Mouse (Mus musculus) intestine, embryonic 16.5 days (tissue): ENCODE measurements around the gene Tmeff1. TPM values are rescaled to one million over a fixed set of nuclear protein-coding genes. Genes with fewer than 3 reads are reported as not detected.

Experiments used
- ATAC-seq: fragments of 200-750 bp; cut with Nextera tagmentation; 2 replicates; pipeline ENCODE4 v1.8.0; 2017; ENCODE audit warnings: moderate TSS enrichment, moderate library complexity
- H3K27ac ChIP-seq: fragments of 300-500 bp; sonication (generic); 2 replicates; pipeline ENCODE4 v1.5.1; 2014; ENCODE audit warnings: mild to moderate bottlenecking, low read length
- H3K27me3 ChIP-seq: fragments of 300-500 bp; sonication (generic); replicated peaks from 2 replicates; pipeline ENCODE4 v1.6.1; 2014; ENCODE audit warnings: low read length, control low read depth, mixed read lengths; ENCODE audit not compliant: control insufficient read depth, insufficient read depth
- H3K36me3 ChIP-seq: fragments of 300-500 bp; sonication (generic); 2 replicates; pipeline ENCODE4 v1.6.1; 2014; ENCODE audit warnings: low read length, control low read depth; ENCODE audit not compliant: control insufficient read depth, insufficient read depth
- H3K4me1 ChIP-seq: fragments of 300-500 bp; sonication (generic); 2 replicates; pipeline ENCODE4 v1.6.1; 2014; ENCODE audit warnings: low read length, control low read depth, mixed read lengths; ENCODE audit not compliant: control insufficient read depth, insufficient read depth
- H3K4me2 ChIP-seq: fragments of 300-500 bp; sonication (generic); 2 replicates; pipeline ENCODE4 v1.6.1; 2014; ENCODE audit warnings: low read depth, low read length, control low read depth
- H3K4me3 ChIP-seq: fragments of 300-500 bp; sonication (generic); 2 replicates; pipeline ENCODE4 v1.5.1; 2014; ENCODE audit warnings: mild to moderate bottlenecking, low read length
- H3K9ac ChIP-seq: fragments of 300-500 bp; sonication (generic); 2 replicates; pipeline ENCODE4 v1.6.1; 2014; ENCODE audit warnings: low read depth, low read length
- H3K9me3 ChIP-seq: fragments of 300-500 bp; sonication (generic); 2 replicates; pipeline ENCODE4 v1.6.1; 2016; ENCODE audit warnings: low read length, control low read depth; ENCODE audit not compliant: control insufficient read depth
- WGBS: fragments of 180-500 bp; shearing (Covaris S2); extraction: QIAGEN DNeasy Blood & Tissue Kit; methylation state at CpG from one replicate; pipeline ENCODE4 v1.1.7; 2014; 5-methylcytosine and 5-hydroxymethylcytosine counted together
- polyA plus RNA-seq: library from polyadenylated mRNA; unstranded; fragments of >200 nt; fragmentation: Nextera tagmentation; extraction: Ambion mirVana; gene quantifications from 2 replicates; pipeline ENCODE4 v1.2.1, GENCODE M21; 2015

Tmeff1 gene
- polyA plus RNA-seq, 1 experiment from 2014 or later, result 5.0 TPM

DNA sequence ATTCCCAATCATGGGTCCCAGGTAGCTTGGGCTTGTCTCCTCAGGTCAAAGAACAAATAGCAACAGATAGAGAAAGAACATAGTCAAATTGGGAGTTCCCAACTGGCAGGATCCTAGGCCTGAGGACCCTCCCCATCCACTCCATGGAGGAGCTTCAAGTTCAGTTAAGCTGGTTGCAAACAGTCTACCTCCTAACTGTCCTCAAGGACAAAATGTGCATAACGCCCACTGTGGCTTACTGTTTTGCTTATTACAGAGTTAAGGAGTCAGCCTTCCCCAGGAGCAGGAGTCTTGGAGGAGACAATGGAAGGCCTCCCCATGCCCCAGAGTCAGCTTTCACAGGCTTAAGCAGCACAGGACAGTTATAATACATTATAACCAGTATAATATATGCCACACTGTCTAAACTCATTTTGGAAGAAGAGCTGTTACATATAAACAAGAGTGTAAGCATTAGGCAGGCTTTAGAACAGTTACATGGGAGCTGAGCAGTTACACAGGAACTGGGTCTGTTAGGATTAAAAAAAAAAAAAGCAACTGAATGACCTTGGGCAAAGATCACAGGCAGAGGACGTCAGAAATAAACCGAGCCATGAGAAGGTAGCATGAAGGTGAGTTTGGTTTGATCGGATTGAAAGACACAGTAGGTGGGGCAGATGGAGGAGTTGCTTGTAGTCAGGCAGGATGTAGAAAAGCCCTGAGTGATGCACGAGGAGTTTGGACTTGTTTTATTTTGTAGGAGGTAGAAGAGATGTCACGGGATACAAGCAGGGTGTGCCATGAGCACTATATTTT, 41.7 kb upstream of the Tmeff1 start:
- H3K27ac ChIP-seq, result no peak overlapping the region
- H3K4me2 ChIP-seq, result no peak overlapping the region

GRCm38 (mm10) chr4:48544141-48544540, 40.8 kb upstream of the Tmeff1 start:
- H3K27me3 ChIP-seq, result no peaks in the 10 kb centered on the region
- H3K4me1 ChIP-seq, result peaks cover 20% of the 10 kb centered on the region
- no peak for ATAC-seq
- H3K36me3 ChIP-seq, result no peaks in the 10 kb centered on the region
- H3K27ac ChIP-seq, result no peak overlapping the region
- no peak overlapping the region for H3K4me2 ChIP-seq
- H3K9ac ChIP-seq, result no peak overlapping the region
- no peaks in the 10 kb centered on the region for H3K9me3 ChIP-seq
- H3K4me3 ChIP-seq, result no peak overlapping the region
- 82% methylated on average over 8 of the region's 8 CpGs for WGBS

More for the DNA sequence above, 41.7 kb upstream of the Tmeff1 start:
- Histone ChIP-seq H3K9me3 (no peaks in the 10 kb centered on the region), H3K9ac (no peak overlapping the region), H3K4me3 (no peak overlapping the region), H3K27me3 (no peaks in the 10 kb centered on the region), H3K4me1 (peaks cover 20% of the 10 kb centered on the region), H3K36me3 (no peaks in the 10 kb centered on the region)
- no peak for ATAC-seq
- WGBS, result 61% methylated on average over 6 of the region's 6 CpGs

DNA sequence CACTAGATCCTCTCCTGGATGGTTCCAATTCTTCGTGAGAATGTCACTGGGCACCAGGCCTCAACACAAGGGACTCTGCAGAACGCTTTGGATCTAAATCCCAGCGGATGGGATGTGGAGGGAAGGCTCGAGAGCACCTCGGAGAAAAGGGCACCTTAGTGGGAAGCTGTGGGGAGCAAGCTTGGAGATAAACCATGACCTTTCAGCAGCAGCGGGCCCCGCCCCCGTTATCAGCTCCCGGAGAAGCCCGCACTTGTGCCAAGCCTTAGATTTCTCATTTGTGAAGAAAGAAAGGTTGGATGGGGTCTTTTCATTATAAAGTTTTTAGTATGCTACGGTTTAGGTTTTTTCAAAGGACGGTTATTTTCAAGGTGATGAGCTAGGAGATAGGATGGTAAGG, 39.0 kb upstream of the Tmeff1 start:
- no peak overlapping the region for H3K9ac ChIP-seq
- peaks cover 14% of the 10 kb centered on the region for H3K4me1 ChIP-seq
- no peak overlapping the region for H3K4me2 ChIP-seq
- no peaks in the 10 kb centered on the region for H3K36me3 ChIP-seq
- no peak overlapping the region for H3K27ac ChIP-seq
- WGBS, result 50% methylated on average over 12 of the region's 12 CpGs
- no peak for ATAC-seq
- no peaks in the 10 kb centered on the region for H3K9me3 ChIP-seq
- H3K27me3 ChIP-seq, result no peaks in the 10 kb centered on the region
- H3K4me3 ChIP-seq, result no peak overlapping the region

- ATAC-seq, result no peak
- Histone ChIP-seq H3K27me3 (no peaks in the 10 kb centered on the region), H3K9ac (no peak overlapping the region), H3K4me2 (no peak overlapping the region), H3K27ac (no peak overlapping the region), H3K4me1 (peaks cover 10% of the 10 kb centered on the region), H3K4me3 (no peak overlapping the region), H3K36me3 (no peaks in the 10 kb centered on the region), H3K9me3 (no peaks in the 10 kb centered on the region)
- WGBS, result 72% methylated on average over 9 of the region's 9 CpGs
Measured at GRCm38 (mm10) chr4:48546568-48547496, 38.1 kb upstream of the Tmeff1 start.

GRCm38 (mm10) chr4:48548393-48549045, 36.5 kb upstream of the Tmeff1 start:
- Histone ChIP-seq H3K27me3 (no peaks in the 10 kb centered on the region), H3K27ac (no peak overlapping the region), H3K9ac (no peak overlapping the region), H3K9me3 (no peaks in the 10 kb centered on the region), H3K4me3 (no peak overlapping the region), H3K4me1 (peaks cover 4% of the 10 kb centered on the region; the same call in 1 of the 2 replicates), H3K4me2 (no peak overlapping the region), H3K36me3 (no peaks in the 10 kb centered on the region)
- WGBS, result 55% methylated on average over 6 of the region's 6 CpGs
- ATAC-seq, result no peak

DNA sequence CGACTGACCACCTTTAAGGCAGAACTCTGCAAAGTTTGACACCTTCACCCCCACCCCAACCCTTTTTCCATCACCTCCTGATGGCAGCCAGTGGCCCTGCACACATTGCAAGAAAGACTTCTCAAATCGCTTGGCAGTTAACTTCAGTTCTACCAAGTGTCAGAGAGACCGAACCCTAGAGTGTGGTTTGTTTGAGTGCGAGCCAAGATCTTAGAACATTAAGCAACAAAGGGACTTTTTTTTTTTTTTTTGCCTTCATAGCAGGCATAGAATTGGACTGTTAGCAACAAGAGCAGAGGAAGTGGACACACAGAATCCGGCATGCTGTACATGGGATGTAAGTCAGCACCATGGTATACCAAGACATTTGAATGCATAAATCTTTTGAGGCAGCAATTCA, 35.3 kb upstream of the Tmeff1 start:
- Histone ChIP-seq H3K4me3 (no peak overlapping the region), H3K36me3 (no peaks in the 10 kb centered on the region), H3K9me3 (no peaks in the 10 kb centered on the region), H3K4me2 (no peak overlapping the region), H3K9ac (no peak overlapping the region), H3K4me1 (peaks cover 4% of the 10 kb centered on the region; the same call in 1 of the 2 replicates), H3K27me3 (no peaks in the 10 kb centered on the region), H3K27ac (no peak overlapping the region)
- WGBS, result 65% methylated on average over 5 of the region's 5 CpGs
- no peak for ATAC-seq

DNA sequence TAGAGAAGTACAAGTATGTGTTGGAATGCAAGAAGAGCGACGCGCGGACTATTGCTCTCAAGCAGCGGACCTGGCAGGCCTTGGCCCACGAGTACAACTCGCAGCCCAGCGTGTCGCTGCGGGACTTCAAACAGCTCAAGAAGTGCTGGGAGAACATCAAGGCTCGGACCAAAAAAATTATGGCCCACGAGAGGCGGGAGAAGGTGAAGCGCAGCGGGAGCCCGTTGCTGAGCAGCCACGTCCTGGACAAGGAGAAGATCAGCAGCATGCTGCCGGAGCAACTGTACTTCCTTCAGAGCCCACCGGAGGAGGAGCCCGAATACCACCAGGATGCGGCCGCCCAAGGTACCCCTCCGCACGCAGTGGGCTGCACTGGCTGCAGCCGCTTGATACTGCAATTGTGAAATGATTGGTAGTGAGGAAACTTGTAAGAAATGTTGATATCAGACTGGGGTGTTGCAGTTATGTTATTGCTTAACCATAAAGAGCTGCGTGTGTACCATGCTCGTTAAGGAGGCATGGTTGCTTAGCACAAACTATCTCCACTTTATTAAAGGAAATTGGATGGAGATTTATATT, 32.4 kb upstream of the Tmeff1 start:
- Histone ChIP-seq H3K9me3 (no peaks in the 10 kb centered on the region), H3K36me3 (no peaks in the 10 kb centered on the region), H3K9ac (no peak overlapping the region), H3K4me2 (no peak overlapping the region), H3K27ac (no peak overlapping the region), H3K27me3 (no peaks in the 10 kb centered on the region), H3K4me1 (no peaks in the 10 kb centered on the region), H3K4me3 (no peak overlapping the region)
- 93% methylated on average over 27 of the region's 27 CpGs for WGBS
- no peak for ATAC-seq

DNA sequence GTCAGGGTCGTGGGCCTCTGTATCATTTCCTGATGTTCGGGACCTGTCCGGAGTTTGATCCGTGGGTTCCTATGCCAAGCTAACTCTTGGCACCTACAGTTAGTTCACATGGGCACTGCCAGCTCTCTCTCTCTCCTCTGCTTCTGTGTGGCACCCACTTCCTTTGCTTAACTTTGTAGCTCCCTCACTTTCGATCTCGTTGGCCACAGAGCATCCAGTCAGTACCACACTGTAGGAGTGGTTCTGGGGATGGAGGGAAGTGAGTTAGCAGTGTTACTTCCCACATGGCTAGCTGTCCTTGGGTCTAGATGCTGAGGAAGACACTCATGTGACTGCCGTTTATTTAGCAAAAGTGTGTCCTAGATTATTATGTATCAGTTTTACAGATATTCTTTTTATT, 30.8 kb upstream of the Tmeff1 start:
- Histone ChIP-seq H3K9me3 (no peaks in the 10 kb centered on the region), H3K27me3 (no peaks in the 10 kb centered on the region), H3K4me3 (no peak overlapping the region), H3K4me1 (no peaks in the 10 kb centered on the region), H3K36me3 (peaks cover 3% of the 10 kb centered on the region; the same call in 1 of the 2 replicates), H3K9ac (no peak overlapping the region), H3K4me2 (no peak overlapping the region), H3K27ac (no peak overlapping the region)
- WGBS, result 92% methylated on average over 7 of the region's 7 CpGs
- ATAC-seq, result no peak

GRCm38 (mm10) chr4:48555729-48556128, 29.2 kb upstream of the Tmeff1 start:
- no peak overlapping the region for H3K27ac ChIP-seq
- H3K9me3 ChIP-seq, result no peaks in the 10 kb centered on the region
- WGBS, result 21% methylated on average over 3 of the region's 3 CpGs
- no peaks in the 10 kb centered on the region for H3K27me3 ChIP-seq
- no peak overlapping the region for H3K4me2 ChIP-seq
- no peaks in the 10 kb centered on the region for H3K4me1 ChIP-seq
- H3K9ac ChIP-seq, result no peak overlapping the region
- peaks cover 3% of the 10 kb centered on the region; the same call in 1 of the 2 replicates for H3K36me3 ChIP-seq
- no peak for ATAC-seq
- H3K4me3 ChIP-seq, result no peak overlapping the region
